Mouse (Mus musculus) bone marrow, adult 2 months (tissue): ENCODE measurements around the gene Slc9a8.

ENCODE experiments used
- CTCF ChIP-seq: fragments of 200-500 bp; IDR thresholded peaks from 2 replicates; pipeline ENCODE4 v1.5.1; 2011; ENCODE audit warnings: low read length, control low read depth; ENCODE audit not compliant: control insufficient read depth, insufficient read depth
- POLR2A ChIP-seq: fragments of 200-500 bp; IDR thresholded peaks from 2 replicates; pipeline ENCODE4 v1.6.1; 2011; ENCODE audit warnings: low read depth, mild to moderate bottlenecking, control low read depth, low read length, borderline replicate concordance; ENCODE audit not compliant: control insufficient read depth

DNA sequence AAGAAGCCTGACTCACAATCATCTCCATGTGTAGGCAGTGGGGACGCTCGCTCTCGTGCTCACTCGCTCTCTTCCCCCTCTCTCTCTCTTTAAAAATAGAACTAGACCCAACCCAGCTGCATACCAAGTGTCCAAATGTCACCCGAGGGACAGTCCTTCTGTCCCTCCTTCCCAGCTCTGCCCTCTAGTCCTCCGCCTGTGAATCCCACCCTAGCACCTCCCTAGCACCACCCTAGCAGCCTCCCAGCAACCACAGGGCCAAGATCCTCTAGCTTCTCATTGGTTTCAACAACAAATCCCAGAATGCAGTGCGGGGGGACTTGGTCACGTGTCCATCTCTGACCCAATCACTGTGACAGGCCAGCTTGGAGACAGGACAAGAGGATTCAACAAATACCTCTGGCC lies 45.4 kb upstream of the Slc9a8 start:
- TF ChIP-seq CTCF (no peak), POLR2A (no peak)
